Mouse (Mus musculus): ENCODE measurements around the gene Ampd2.

DNA sequence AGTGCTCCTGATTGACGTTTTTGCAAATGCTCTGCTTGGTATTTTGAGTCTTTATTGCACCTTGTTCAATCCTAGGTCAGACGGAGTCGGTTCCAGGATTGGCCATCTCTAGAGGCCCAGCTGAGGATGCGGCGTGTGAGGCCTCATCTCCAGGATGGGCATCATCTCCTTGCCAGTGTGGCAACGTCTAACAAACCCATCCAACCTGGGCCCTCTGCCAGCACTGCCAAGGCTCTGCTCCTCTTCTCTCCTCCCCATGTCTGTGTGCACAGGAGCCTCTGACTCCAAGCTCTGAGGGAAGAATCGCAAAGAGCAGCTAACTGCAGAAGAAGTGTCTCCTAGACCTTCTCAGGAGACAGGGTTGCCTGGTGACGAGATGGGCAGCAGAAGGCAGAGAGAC, 23.8 kb downstream of the Ampd2 start:
- TF ChIP-seq CTCF (IDR thresholded peaks at IDR 0.05; ENCODE audit: low read depth, low read length) (no peak), EP300 (IDR thresholded peaks at IDR 0.05; ENCODE audit: insufficient read depth, low read depth, low read length) (no peak)
